Mouse (Mus musculus) megakaryocyte, embryonic 14.5 days (primary cell): ENCODE results near the gene Haus2.

ENCODE experiments used
- FLI1 ChIP-seq: IDR thresholded peaks from 2 replicates; pipeline ENCODE4 v1.6.1; 2012; ENCODE audit warnings: low read length, inconsistent platforms, mixed read lengths
- GATA1 ChIP-seq: IDR thresholded peaks from 3 replicates; pipeline ENCODE4 v1.6.1; 2012; ENCODE audit warnings: mixed read lengths, low read length, inconsistent platforms, borderline replicate concordance

DNA sequence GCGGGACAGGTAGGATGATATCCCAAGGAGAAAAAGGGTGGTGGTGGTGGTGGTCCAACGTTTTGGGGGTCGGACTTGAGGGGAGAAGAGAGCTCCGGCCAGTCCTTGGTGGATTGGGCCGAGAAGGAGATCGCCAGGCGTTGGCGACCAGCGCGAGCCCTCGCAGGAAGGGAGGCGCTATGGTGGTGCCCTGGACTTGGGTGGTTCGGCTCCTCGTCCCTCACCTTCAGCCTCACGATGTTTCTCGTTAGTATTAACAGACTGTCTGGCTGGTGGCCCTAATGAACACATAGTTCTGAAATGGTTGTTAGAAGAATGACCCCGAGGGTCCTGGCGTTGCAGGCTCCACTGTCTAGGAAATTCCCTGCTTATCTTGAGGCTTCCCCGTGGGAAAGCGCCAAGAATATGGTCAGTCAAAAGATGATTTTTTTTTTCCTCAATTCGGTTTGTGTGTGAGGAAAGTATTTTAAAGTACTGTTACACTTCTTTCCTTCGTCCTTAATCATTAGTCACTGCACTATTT, 41.3 kb upstream of the Haus2 start:
- TF ChIP-seq GATA1 (no peak), FLI1 (no peak)
